Mouse (Mus musculus) ES-Bruce4 (cell line): Measurements from ENCODE around the gene F9. TPM values are rescaled to one million over a fixed set of nuclear protein-coding genes. Genes with fewer than 3 reads are reported as not detected.
"Not testable (repeated sequence)": the region's sequence is repeated elsewhere in the genome, so short reads cannot be mapped to it uniquely, and the experiment has no call there.

Experiments used
- H3K27ac ChIP-seq: 2 replicates; pipeline ENCODE4 v1.5.1; 2012; ENCODE audit warnings: low read length, inconsistent platforms; ENCODE audit not compliant: insufficient read depth
- H3K27me3 ChIP-seq: 2 replicates; pipeline ENCODE4 v1.6.1; 2012; ENCODE audit warnings: mild to moderate bottlenecking, low read length, inconsistent platforms; ENCODE audit not compliant: control insufficient read depth, poor library complexity, insufficient read depth, severe bottlenecking
- H3K36me3 ChIP-seq: 2 replicates; pipeline ENCODE4 v1.6.1; 2012; ENCODE audit warnings: inconsistent platforms, mild to moderate bottlenecking, low read length, moderate library complexity; ENCODE audit not compliant: control insufficient read depth, poor library complexity, insufficient read depth, severe bottlenecking
- H3K4me1 ChIP-seq: one replicate; pipeline ENCODE4 v1.8.1; 2011; ENCODE audit warnings: low read length; ENCODE audit not compliant: control insufficient read depth, insufficient read depth
- H3K4me3 ChIP-seq: 2 replicates; pipeline ENCODE4 v1.5.1; 2011; ENCODE audit warnings: low read depth, mild to moderate bottlenecking, low read length
- H3K9ac ChIP-seq: 2 replicates; pipeline ENCODE4 v1.6.1; 2012; ENCODE audit warnings: low read depth, mild to moderate bottlenecking, inconsistent platforms; ENCODE audit not compliant: poor library complexity, severe bottlenecking
- H3K9me3 ChIP-seq: replicated peaks from 2 replicates; pipeline ENCODE4 v1.6.1; 2012; ENCODE audit warnings: mild to moderate bottlenecking, low read length, inconsistent platforms; ENCODE audit not compliant: control insufficient read depth, poor library complexity, insufficient read depth, severe bottlenecking
- CTCF ChIP-seq: IDR thresholded peaks from one replicate; pipeline ENCODE4 v1.8.1; 2011; ENCODE audit warnings: low read depth, low read length
- EP300 ChIP-seq: IDR thresholded peaks from 2 replicates; pipeline ENCODE4 v1.6.1; 2011; ENCODE audit warnings: low read depth, low read length; ENCODE audit not compliant: insufficient read depth
- POLR2A ChIP-seq: IDR thresholded peaks from one replicate; pipeline ENCODE4 v1.8.1; 2011; ENCODE audit warnings: low read length; ENCODE audit not compliant: insufficient read depth
- polyA plus RNA-seq: library from polyadenylated mRNA; stranded (reverse); fragments of >200 nt; gene quantifications from 2 replicates; pipeline ENCODE4 v1.2.4, GENCODE M21; 2011; ENCODE audit warnings: low read depth; ENCODE audit not compliant: missing spikeins, insufficient read depth, insufficient read length

Gene F9
- not detected in 2 replicates for polyA plus RNA-seq

GRCm38 (mm10) chrX:59999221-60000083 lies at the start of gene F9:
TSS of gene F9 (plus strand) at chrX:59999464.
- no peaks in the 10 kb centered on the region for H3K9me3 ChIP-seq
- no peaks in the 10 kb centered on the region for H3K36me3 ChIP-seq

DNA sequence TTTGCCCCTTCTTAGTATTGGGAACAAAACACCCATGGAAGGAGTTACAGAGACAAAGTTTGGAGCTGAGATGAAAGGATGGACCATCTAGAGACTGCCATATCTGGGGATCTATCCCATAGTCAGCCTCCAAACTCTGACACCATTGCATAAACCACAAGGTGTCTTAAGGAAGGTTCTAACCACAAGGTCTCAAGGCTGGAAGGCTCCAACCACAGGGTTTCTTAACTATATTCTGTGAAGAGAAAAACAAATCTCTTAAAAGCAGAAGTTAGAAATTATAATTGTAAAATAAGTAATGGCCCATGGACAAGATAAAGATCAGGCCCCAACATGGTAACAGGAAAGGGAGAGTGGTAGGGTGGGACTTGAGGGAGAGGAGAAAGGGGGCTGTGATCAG lies 29.5 kb upstream of the F9 start:
- H3K27me3 ChIP-seq, H3K4me3 ChIP-seq, H3K4me1 ChIP-seq, H3K9ac ChIP-seq, H3K27ac ChIP-seq, H3K9me3 ChIP-seq, H3K36me3 ChIP-seq: not testable (repeated sequence)

More at GRCm38 (mm10) chrX:59999221-60000083, at the start of gene F9:
- Histone ChIP-seq H3K9ac (no peak within 1 kb of the TSS), H3K4me3 (no peak within 1 kb of the TSS), H3K4me1 (no peaks in the 10 kb centered on the region), H3K27ac (no peak within 1 kb of the TSS), H3K27me3 (no peaks in the 10 kb centered on the region)
- TF ChIP-seq POLR2A (no peak), CTCF (no peak), EP300 (no peak)

DNA sequence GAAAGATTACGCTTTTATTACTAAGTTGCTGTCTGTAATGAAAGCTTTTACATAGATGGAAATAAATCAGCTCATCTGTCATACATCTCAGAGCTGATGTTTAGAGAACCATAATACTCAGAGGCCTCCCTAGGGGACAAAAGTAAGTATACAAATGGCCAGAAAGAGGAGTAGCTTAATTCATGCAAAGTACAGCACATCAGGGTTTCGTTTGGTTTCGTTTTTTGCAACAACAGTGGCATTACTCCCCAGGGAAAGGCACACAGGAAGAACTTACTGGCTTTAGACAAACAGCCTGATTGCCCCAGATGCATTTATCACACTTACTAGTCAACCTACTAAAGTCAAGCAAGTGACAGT lies 800 bp downstream of the F9 start:
- Histone ChIP-seq H3K9me3 (no peaks in the 10 kb centered on the region), H3K9ac (no peak overlapping the region), H3K27ac (no peak overlapping the region), H3K36me3 (no peaks in the 10 kb centered on the region), H3K4me3 (no peak overlapping the region), H3K27me3 (no peaks in the 10 kb centered on the region), H3K4me1 (no peaks in the 10 kb centered on the region)
- no peak for TF ChIP-seq POLR2A
- TF ChIP-seq EP300 = no peak
- no peak for TF ChIP-seq CTCF

DNA sequence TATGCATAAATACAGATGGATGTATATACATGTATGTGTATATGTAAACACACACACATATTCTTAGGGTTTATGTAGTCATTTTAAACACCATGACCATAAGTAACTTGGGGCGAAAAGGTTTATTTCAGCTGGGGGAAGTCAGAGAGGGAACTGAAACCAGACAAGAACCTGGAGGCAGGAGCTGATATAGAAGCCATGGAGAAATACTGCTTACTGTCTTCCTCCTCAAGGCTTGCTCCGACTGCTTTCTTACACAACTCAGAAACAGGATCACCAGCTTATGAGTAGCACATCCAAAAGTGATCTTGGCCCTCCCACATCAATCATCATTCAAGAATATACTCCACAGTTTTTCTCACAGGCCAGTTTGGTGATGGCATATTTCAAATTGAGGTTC lies 2.2 kb downstream of the F9 start:
- Histone ChIP-seq H3K4me1 (no peaks in the 10 kb centered on the region), H3K36me3 (no peaks in the 10 kb centered on the region), H3K9ac (no peak overlapping the region), H3K27ac (no peak overlapping the region), H3K4me3 (no peak overlapping the region), H3K9me3 (no peaks in the 10 kb centered on the region), H3K27me3 (no peaks in the 10 kb centered on the region)
- TF ChIP-seq CTCF (no peak), EP300 (no peak), POLR2A (no peak)

- TF ChIP-seq CTCF (peak; percentile 9), POLR2A (no peak)
- Histone ChIP-seq H3K4me3 (no peak overlapping the region), H3K27me3 (no peaks in the 10 kb centered on the region), H3K4me1 (no peaks in the 10 kb centered on the region), H3K27ac (no peak overlapping the region), H3K9ac (no peak overlapping the region), H3K36me3 (no peaks in the 10 kb centered on the region), H3K9me3 (no peaks in the 10 kb centered on the region)
Measured at GRCm38 (mm10) chrX:60013084-60013676, 13.9 kb downstream of the F9 start.

GRCm38 (mm10) chrX:60014588-60014987 lies 15.3 kb downstream of the F9 start:
- H3K4me3 ChIP-seq = no peak overlapping the region
- H3K27ac ChIP-seq = no peak overlapping the region
- no peak overlapping the region for H3K9ac ChIP-seq
- no peaks in the 10 kb centered on the region for H3K4me1 ChIP-seq
- no peaks in the 10 kb centered on the region for H3K36me3 ChIP-seq
- H3K27me3 ChIP-seq = no peaks in the 10 kb centered on the region
- H3K9me3 ChIP-seq = no peaks in the 10 kb centered on the region
- no peak for TF ChIP-seq POLR2A
- no peak for TF ChIP-seq CTCF
- TF ChIP-seq EP300 = no peak
